Comparison of ENCODE assay signal across 8 mouse cellular contexts in genomic region chr12:15849861-15850294, GRCm38 (mm10). TPM values are rescaled to one million over a fixed set of nuclear protein-coding genes. Genes with fewer than 3 reads are reported as not detected.
DNase-seq lines count a peak whose midpoint lies in the region; ATAC-seq and TF ChIP-seq lines count a peak whose summit lies in the region.

No protein-coding gene starts in this region.

- no peaks in the 10 kb centered on the region for H3K27me3 ChIP-seq in hindbrain, postnatal 0 days (ENCODE audit: insufficient read depth, low read length)
- H3K27me3 ChIP-seq in hindbrain, embryonic 13.5 days = no peaks in the 10 kb centered on the region
- no peaks in the 10 kb centered on the region for H3K27me3 ChIP-seq in heart, embryonic 13.5 days (replicated peaks)
- H3K27me3 ChIP-seq in lung, postnatal 0 days (replicated peaks; ENCODE audit: insufficient read depth, low read length) = no peaks in the 10 kb centered on the region

- H3K27ac ChIP-seq in hindbrain, postnatal 0 days = peak overlapping the region; percentile 20; the same call in 1 of the 2 replicates
- no peak overlapping the region for H3K27ac ChIP-seq in hindbrain, embryonic 13.5 days
- H3K27ac ChIP-seq in heart, embryonic 13.5 days (replicated peaks) = peak overlapping the region; percentile 81
- peak overlapping the region; percentile 6; the same call in 1 of the 2 replicates for H3K27ac ChIP-seq in lung, postnatal 0 days (ENCODE audit: low read length)

- no peak for ATAC-seq in hindbrain, postnatal 0 days
- no peak for ATAC-seq in hindbrain, embryonic 13.5 days (ENCODE audit: low FRiP score)
- ATAC-seq in heart, embryonic 13.5 days (ENCODE audit: extremely low read depth, insufficient number of reproducible peaks, low FRiP score, low TSS enrichment) = peak; percentile 71; the same call in 1 of the 2 replicates
- peak; percentile 34; the same call in 1 of the 2 replicates for ATAC-seq in lung, postnatal 0 days
- no peak for ATAC-seq in inflammation-experienced regulatory T-cells, adult 6 months
- ATAC-seq in activated CD4-positive, CD25-positive, alpha-beta regulatory T cell, adult 4 months = no peak

- no peaks in the 10 kb centered on the region for H3K36me3 ChIP-seq in hindbrain, postnatal 0 days (ENCODE audit: insufficient read depth, low read length)
- no peaks in the 10 kb centered on the region for H3K36me3 ChIP-seq in hindbrain, embryonic 13.5 days
- no peaks in the 10 kb centered on the region for H3K36me3 ChIP-seq in heart, embryonic 13.5 days
- no peaks in the 10 kb centered on the region for H3K36me3 ChIP-seq in lung, postnatal 0 days (ENCODE audit: insufficient read depth, low read length)

- TF ChIP-seq EP300 in lung, postnatal 0 days (IDR thresholded peaks at IDR 0.05) = no peak

- DNase-seq in hindbrain, postnatal 0 days (ENCODE audit: low spot score) = peak; percentile 34
- DNase-seq in cerebellum, adult 8-10 months = peak; percentile 64
- DNase-seq in lung, postnatal 0 days (ENCODE audit: low spot score) = peak; percentile 62
- DNase-seq in right cerebral cortex, postnatal 36 days (ENCODE audit: low spot score in 2 of 2) = no peak

- H3K4me2 ChIP-seq in hindbrain, postnatal 0 days (ENCODE audit: low read depth, low read length) = no peak overlapping the region
- no peak overlapping the region for H3K4me2 ChIP-seq in hindbrain, embryonic 13.5 days
- peak overlapping the region; percentile 42 for H3K4me2 ChIP-seq in heart, embryonic 13.5 days
- H3K4me2 ChIP-seq in lung, postnatal 0 days (replicated peaks; ENCODE audit: low read depth, low read length) = no peak overlapping the region

- no peaks in the 10 kb centered on the region for H3K9me3 ChIP-seq in hindbrain, postnatal 0 days (ENCODE audit: low read length)
- no peaks in the 10 kb centered on the region for H3K9me3 ChIP-seq in hindbrain, embryonic 13.5 days
- H3K9me3 ChIP-seq in heart, embryonic 13.5 days = no peaks in the 10 kb centered on the region
- H3K9me3 ChIP-seq in lung, postnatal 0 days (ENCODE audit: low read length) = no peaks in the 10 kb centered on the region

- peaks cover 6% of the 10 kb centered on the region; the same call in 1 of the 2 replicates for H3K4me1 ChIP-seq in hindbrain, postnatal 0 days (ENCODE audit: insufficient read depth, low read length)
- H3K4me1 ChIP-seq in hindbrain, embryonic 13.5 days (replicated peaks) = 0 out of 2 replicates have a peak, but pooled peaks cover 3% of the 10 kb centered on the region
- peaks cover 36% of the 10 kb centered on the region for H3K4me1 ChIP-seq in heart, embryonic 13.5 days
- H3K4me1 ChIP-seq in lung, postnatal 0 days (ENCODE audit: insufficient read depth, low read depth, low read length) = peaks cover 5% of the 10 kb centered on the region; the same call in 1 of the 2 replicates

- TF ChIP-seq CTCF in hindbrain, postnatal 0 days (IDR thresholded peaks at IDR 0.05; ENCODE audit: low read depth) = no peak
- TF ChIP-seq CTCF in lung, postnatal 0 days (IDR thresholded peaks at IDR 0.05) = no peak

- no peak overlapping the region for H3K4me3 ChIP-seq in hindbrain, postnatal 0 days (ENCODE audit: low read length)
- H3K4me3 ChIP-seq in hindbrain, embryonic 13.5 days = no peak overlapping the region
- H3K4me3 ChIP-seq in heart, embryonic 13.5 days = no peak overlapping the region
- no peak overlapping the region for H3K4me3 ChIP-seq in lung, postnatal 0 days (ENCODE audit: low read depth, low read length)

- WGBS in hindbrain, postnatal 0 days = 26% methylated on average over 3 of the region's 3 CpGs
- WGBS in hindbrain, embryonic 13.5 days = 75% methylated on average over 3 of the region's 3 CpGs
- 17% methylated on average over 3 of the region's 3 CpGs for WGBS in heart, embryonic 13.5 days
- 18% methylated on average over 3 of the region's 3 CpGs for WGBS in lung, postnatal 0 days

- no peak overlapping the region for H3K9ac ChIP-seq in hindbrain, postnatal 0 days (replicated peaks; ENCODE audit: low read length)
- H3K9ac ChIP-seq in hindbrain, embryonic 13.5 days = no peak overlapping the region
- no peak overlapping the region for H3K9ac ChIP-seq in heart, embryonic 13.5 days
- H3K9ac ChIP-seq in lung, postnatal 0 days (replicated peaks; ENCODE audit: low read depth) = no peak overlapping the region

RNA-seq across cellular contexts. Expression of gene Trib2, which starts 33.2 kb away (rescaled TPM):
- 150 and 164 TPM in 2 replicates for total RNA-seq in hindbrain, postnatal 0 days (2014; rRNA removed)
- polyA plus RNA-seq in hindbrain, postnatal 0 days (2015; fragmentation: Nextera tagmentation; extraction: Ambion mirVana) = 92.2 and 95.2 TPM in 2 replicates
- 128 and 135 TPM in 2 replicates for polyA plus RNA-seq in hindbrain, embryonic 13.5 days (2015; fragmentation: Nextera tagmentation; extraction: Ambion mirVana)
- polyA plus RNA-seq in heart, embryonic 13.5 days (2015; fragmentation: Nextera tagmentation; extraction: Ambion mirVana) = 40.3 and 42.2 TPM in 2 replicates
- polyA plus RNA-seq in lung, postnatal 0 days (2015; fragmentation: Nextera tagmentation; extraction: Ambion mirVana) = 36.4 and 42.0 TPM in 2 replicates
- 10 to 100 TPM; 38.7 to 86.8 (median 66.6) TPM for polyA plus RNA-seq in inflammation-experienced regulatory T-cells, adult 6 months (2017; shearing (Covaris generic))
- 100 to 1,000 TPM in 1 of 2 experiments, 10 to 100 TPM in 1; 90.9 to 103 TPM for polyA plus RNA-seq in activated CD4-positive, CD25-positive, alpha-beta regulatory T cell, adult 4 months (2017; shearing (Covaris generic))

Comparison
In these comparisons a context has a peak if more than half of its experiments do, and no peak if none do; other contexts are left out.
1. ATAC-seq: peak in heart, embryonic 13.5 days (single experiment) and lung, postnatal 0 days (single experiment); none in hindbrain, postnatal 0 days (single experiment), hindbrain, embryonic 13.5 days (single experiment), inflammation-experienced regulatory T-cells, adult 6 months (single experiment) and activated CD4-positive, CD25-positive, alpha-beta regulatory T cell, adult 4 months (single experiment).
2. DNase-seq: peak in hindbrain, postnatal 0 days (single experiment), cerebellum, adult 8-10 months (single experiment) and lung, postnatal 0 days (single experiment); none in right cerebral cortex, postnatal 36 days (0 of 2).